In genomic region chr10:116473071-116473758, GRCm38 (mm10) we compare ENCODE assay signal across 8 mouse cellular contexts. TPM values are rescaled to one million over a fixed set of nuclear protein-coding genes. Genes with fewer than 3 reads are reported as not detected.
DNase-seq lines count a peak whose midpoint lies in the region; ATAC-seq lines count a peak whose summit lies in the region.

No protein-coding gene starts in this region.

- DNase-seq in heart, adult 8-10 months (ENCODE audit: low spot score): no peak
- DNase-seq in adrenal gland, postnatal 36 days: peak; percentile 14 to 25
- DNase-seq in forebrain, embryonic 10.5 days (ENCODE audit: extremely low spot score, low spot score): peak; percentile 62
- DNase-seq in neural tube, embryonic 10.5 days (ENCODE audit: extremely low spot score, low spot score): peak; percentile 82
- peak; percentile 65 to 67 for DNase-seq in thymus, postnatal 10 days (ENCODE audit: low spot score in 2 of 2)

- no peaks in the 10 kb centered on the region for H3K36me3 ChIP-seq in heart, embryonic 12.5 days
- H3K36me3 ChIP-seq in forebrain, embryonic 10.5 days (replicated peaks): no peaks in the 10 kb centered on the region
- H3K36me3 ChIP-seq in liver, embryonic 12.5 days: no peaks in the 10 kb centered on the region

- peak overlapping the region; percentile 81 for H3K9ac ChIP-seq in heart, embryonic 12.5 days
- H3K9ac ChIP-seq in liver, embryonic 12.5 days: peak overlapping the region; percentile 61

- H3K27me3 ChIP-seq in heart, embryonic 12.5 days (replicated peaks): no peaks in the 10 kb centered on the region
- peaks cover 30% of the 10 kb centered on the region for H3K27me3 ChIP-seq in forebrain, embryonic 10.5 days (ENCODE audit: poor library complexity, severe bottlenecking)
- peaks cover 65% of the 10 kb centered on the region for H3K27me3 ChIP-seq in liver, embryonic 12.5 days (replicated peaks)

- WGBS in heart, embryonic 12.5 days: 3% methylated on average over 55 of the region's 78 CpGs
- WGBS in forebrain, embryonic 10.5 days: 1% methylated on average over 63 of the region's 78 CpGs
- WGBS in liver, embryonic 12.5 days (ENCODE audit: insufficient replicate concordance): under 1% methylated on average over 49 of the region's 78 CpGs

- peaks cover 17% of the 10 kb centered on the region for H3K4me1 ChIP-seq in heart, embryonic 12.5 days (replicated peaks)
- peaks cover 28% of the 10 kb centered on the region for H3K4me1 ChIP-seq in forebrain, embryonic 10.5 days
- peaks cover 17% of the 10 kb centered on the region for H3K4me1 ChIP-seq in liver, embryonic 12.5 days

- peak overlapping the region; percentile 98 for H3K4me2 ChIP-seq in heart, embryonic 12.5 days
- peak overlapping the region; percentile 77 for H3K4me2 ChIP-seq in liver, embryonic 12.5 days

- peak; percentile 47 for ATAC-seq in heart, embryonic 12.5 days (ENCODE audit: insufficient number of reproducible peaks, low FRiP score)
- ATAC-seq in inflammation-experienced regulatory T-cells, adult 6 months: peak; percentile 83
- peak; percentile 47 for ATAC-seq in liver, embryonic 12.5 days

- H3K4me3 ChIP-seq in heart, embryonic 12.5 days: peak overlapping the region; percentile 75
- peak overlapping the region; percentile 71 for H3K4me3 ChIP-seq in forebrain, embryonic 10.5 days
- H3K4me3 ChIP-seq in liver, embryonic 12.5 days: peak overlapping the region; percentile 64

- peaks cover 6% of the 10 kb centered on the region for H3K9me3 ChIP-seq in heart, embryonic 12.5 days (replicated peaks)
- H3K9me3 ChIP-seq in forebrain, embryonic 10.5 days: peaks cover 5% of the 10 kb centered on the region; the same call in 1 of the 2 replicates
- H3K9me3 ChIP-seq in liver, embryonic 12.5 days (replicated peaks): peaks cover 7% of the 10 kb centered on the region

- H3K27ac ChIP-seq in heart, embryonic 12.5 days (ENCODE audit: poor library complexity, severe bottlenecking): peak overlapping the region; percentile 16; the same call in 1 of the 2 replicates
- H3K27ac ChIP-seq in forebrain, embryonic 10.5 days: peak overlapping the region; percentile 91
- no peak overlapping the region for H3K27ac ChIP-seq in liver, embryonic 12.5 days

RNA-seq across cellular contexts. Expression of gene Kcnmb4, which starts 0.5 kb away (rescaled TPM):
- polyA plus RNA-seq in heart, embryonic 12.5 days (2016; fragmentation: Nextera tagmentation; extraction: Ambion mirVana): 6.3 and 7.5 TPM in 2 replicates
- under 1 TPM in 3 of 4 experiments, not detected in 1; 0.19 to 0.47 (median 0.33) TPM for total RNA-seq in heart, adult 8-10 months (2022)
- total RNA-seq in adrenal gland, postnatal 36 days (2021): 10 to 100 TPM in 1 of 2 experiments, 1 to 10 TPM in 1; 1.4 to 14.3 TPM
- polyA plus RNA-seq in forebrain, embryonic 10.5 days (2016; fragmentation: Nextera tagmentation; extraction: Ambion mirVana): 6.5 and 6.8 TPM in 2 replicates
- 1 to 10 TPM; 1.6 to 2.1 (median 1.9) TPM for polyA plus RNA-seq in inflammation-experienced regulatory T-cells, adult 6 months (2017; shearing (Covaris generic))
- 0.67 and 0.81 TPM in 2 replicates for polyA plus RNA-seq in liver, embryonic 12.5 days (2016; fragmentation: Nextera tagmentation; extraction: Ambion mirVana)
